Mouse (Mus musculus) kidney, embryonic 16.5 days (tissue): Measurements from ENCODE around the gene F11r. TPM values are rescaled to one million over a fixed set of nuclear protein-coding genes. Genes with fewer than 3 reads are reported as not detected.

ENCODE experiments used
- ATAC-seq: fragments of 200-750 bp; cut with Nextera tagmentation; 2 replicates; pipeline ENCODE4 v1.8.0; 2017; ENCODE audit warnings: moderate TSS enrichment; ENCODE audit not compliant: low FRiP score, low TSS enrichment
- H3K27ac ChIP-seq: fragments of 300-500 bp; sonication (generic); 2 replicates; pipeline ENCODE4 v1.5.1; 2014; ENCODE audit warnings: low read length
- H3K27me3 ChIP-seq: fragments of 300-500 bp; sonication (generic); 2 replicates; pipeline ENCODE4 v1.6.1; 2014; ENCODE audit warnings: low read length, control low read depth, mixed read lengths; ENCODE audit not compliant: insufficient read depth
- H3K36me3 ChIP-seq: fragments of 300-500 bp; sonication (generic); 2 replicates; pipeline ENCODE4 v1.6.1; 2014; ENCODE audit warnings: low read length, control low read depth, mixed read lengths; ENCODE audit not compliant: insufficient read depth
- H3K4me1 ChIP-seq: fragments of 300-500 bp; sonication (generic); 2 replicates; pipeline ENCODE4 v1.6.1; 2014; ENCODE audit warnings: low read length, control low read depth, mixed read lengths; ENCODE audit not compliant: insufficient read depth
- H3K4me2 ChIP-seq: fragments of 300-500 bp; sonication (generic); replicated peaks from 2 replicates; pipeline ENCODE4 v1.6.1; 2014; ENCODE audit warnings: low read depth, low read length
- H3K4me3 ChIP-seq: fragments of 300-500 bp; sonication (generic); 2 replicates; pipeline ENCODE4 v1.5.1; 2014; ENCODE audit warnings: mild to moderate bottlenecking, low read length
- H3K9ac ChIP-seq: fragments of 300-500 bp; sonication (generic); replicated peaks from 2 replicates; pipeline ENCODE4 v1.6.1; 2014; ENCODE audit warnings: low read length
- H3K9me3 ChIP-seq: fragments of 300-500 bp; sonication (generic); 2 replicates; pipeline ENCODE4 v1.6.1; 2016; ENCODE audit warnings: low read length, control low read depth
- WGBS: fragments of 180-500 bp; shearing (Covaris S2); extraction: QIAGEN DNeasy Blood & Tissue Kit; methylation state at CpG from one replicate; pipeline ENCODE4 v1.1.7; 2014; 5-methylcytosine and 5-hydroxymethylcytosine counted together
- polyA plus RNA-seq: library from polyadenylated mRNA; unstranded; fragments of >200 nt; fragmentation: Nextera tagmentation; extraction: Ambion mirVana; gene quantifications from 2 replicates; pipeline ENCODE4 v1.2.1, GENCODE M21; 2015

The F11r gene
- polyA plus RNA-seq, 1 experiment from 2014 or later: 156 TPM

GRCm38 (mm10) chr1:171435288-171435814 is 2.0 kb upstream of the F11r start:
- no peak for ATAC-seq
- Histone ChIP-seq H3K27me3 (no peaks in the 10 kb centered on the region), H3K4me1 (peaks cover 28% of the 10 kb centered on the region), H3K9me3 (no peaks in the 10 kb centered on the region), H3K4me3 (no peak overlapping the region), H3K4me2 (no peak overlapping the region), H3K27ac (no peak overlapping the region), H3K9ac (no peak overlapping the region), H3K36me3 (no peaks in the 10 kb centered on the region)
- 11% methylated on average over 7 of the region's 7 CpGs for WGBS

- no peak overlapping the region for H3K4me2 ChIP-seq
- WGBS: 66% methylated on average over 1 of the region's 1 CpGs
- no peaks in the 10 kb centered on the region for H3K27me3 ChIP-seq
- no peak overlapping the region for H3K4me3 ChIP-seq
- H3K9me3 ChIP-seq: no peaks in the 10 kb centered on the region
- H3K4me1 ChIP-seq: peaks cover 35% of the 10 kb centered on the region
- H3K9ac ChIP-seq: no peak overlapping the region
- H3K27ac ChIP-seq: no peak overlapping the region
- no peak for ATAC-seq
- no peaks in the 10 kb centered on the region for H3K36me3 ChIP-seq
Observed at GRCm38 (mm10) chr1:171435974-171436373, 1.4 kb upstream of the F11r start.

DNA sequence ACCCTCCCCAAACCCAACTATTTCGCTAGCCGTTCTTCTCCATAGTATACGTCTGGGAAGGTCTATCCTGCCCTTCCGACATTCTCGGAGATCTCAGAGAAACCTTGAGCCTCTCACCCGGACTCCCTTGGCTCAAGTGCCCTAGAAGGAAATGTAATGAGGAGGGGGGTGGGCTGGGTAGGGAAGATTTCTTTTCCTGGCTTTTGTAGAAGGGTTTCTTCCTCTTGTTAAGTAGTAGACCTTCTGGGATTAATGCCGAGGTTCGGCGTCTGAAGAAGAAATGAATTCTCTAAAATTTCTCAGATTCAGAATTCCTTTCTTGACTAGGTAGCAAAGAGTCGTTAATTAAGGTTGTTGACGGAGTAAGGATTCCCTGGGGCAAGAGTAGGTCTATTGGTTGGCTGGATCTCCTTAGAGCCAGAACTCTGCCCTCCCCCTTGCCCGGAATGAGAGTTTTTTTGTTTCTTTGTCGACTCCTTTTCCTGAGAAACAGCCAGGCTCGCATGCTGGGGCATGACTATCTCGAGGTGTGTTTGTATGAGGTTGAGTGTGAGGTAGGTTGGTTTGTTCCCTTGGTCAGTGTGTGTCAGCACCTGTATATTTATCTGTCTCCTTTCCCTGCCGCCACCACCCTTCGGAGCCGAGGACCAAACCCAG is 807 bp downstream of the F11r start:
- Histone ChIP-seq H3K4me2 (peak overlapping the region; percentile 77), H3K36me3 (no peaks in the 10 kb centered on the region), H3K4me1 (peaks cover 53% of the 10 kb centered on the region), H3K4me3 (peak overlapping the region; percentile 69), H3K27me3 (no peaks in the 10 kb centered on the region), H3K9me3 (no peaks in the 10 kb centered on the region), H3K27ac (peak overlapping the region; percentile 89), H3K9ac (peak overlapping the region; percentile 84)
- no peak for ATAC-seq
- WGBS: 2% methylated on average over 18 of the region's 18 CpGs

DNA sequence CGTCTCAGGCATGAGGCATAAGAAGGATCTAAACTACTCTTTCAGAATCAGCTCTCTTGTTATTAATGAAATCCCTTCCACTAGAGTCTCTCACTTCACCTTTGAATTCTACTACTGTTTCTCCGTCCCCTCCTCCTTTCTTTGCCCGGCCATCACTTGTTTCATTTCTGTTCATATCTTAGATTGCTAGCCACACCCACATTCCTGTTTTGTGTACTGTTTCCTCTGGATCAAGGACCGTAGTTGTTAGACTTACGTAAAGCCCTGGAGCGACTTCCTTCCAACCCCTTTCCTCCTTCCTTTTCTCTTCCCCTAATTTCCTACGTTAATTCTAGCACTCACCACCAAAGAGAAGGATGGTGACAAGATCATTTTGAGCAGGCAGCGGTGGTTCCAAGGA is 1.7 kb downstream of the F11r start:
- 12% methylated on average over 8 of the region's 8 CpGs for WGBS

GRCm38 (mm10) chr1:171440025-171440725 is 2.8 kb downstream of the F11r start:
- H3K36me3 ChIP-seq: peaks cover 9% of the 10 kb centered on the region; the same call in 1 of the 2 replicates
- H3K9me3 ChIP-seq: peaks cover 9% of the 10 kb centered on the region
- peak overlapping the region; percentile 84 for H3K9ac ChIP-seq
- WGBS: 1% methylated on average over 8 of the region's 9 CpGs
- no peaks in the 10 kb centered on the region for H3K27me3 ChIP-seq
- peak overlapping the region; percentile 77 for H3K4me2 ChIP-seq
- peak; percentile 75 for ATAC-seq
- peaks cover 51% of the 10 kb centered on the region for H3K4me1 ChIP-seq
- peak overlapping the region; percentile 89 for H3K27ac ChIP-seq
- H3K4me3 ChIP-seq: peak overlapping the region; percentile 69

More for the DNA sequence above, 1.7 kb downstream of the F11r start:
- H3K9ac ChIP-seq: peak overlapping the region; percentile 84
- H3K4me2 ChIP-seq: peak overlapping the region; percentile 77
- H3K27ac ChIP-seq: peak overlapping the region; percentile 89
- H3K27me3 ChIP-seq: no peaks in the 10 kb centered on the region
- no peak for ATAC-seq
- H3K9me3 ChIP-seq: peaks cover 7% of the 10 kb centered on the region
- peaks cover 8% of the 10 kb centered on the region; the same call in 1 of the 2 replicates for H3K36me3 ChIP-seq
- peaks cover 53% of the 10 kb centered on the region for H3K4me1 ChIP-seq
- peak overlapping the region; percentile 69 for H3K4me3 ChIP-seq

DNA sequence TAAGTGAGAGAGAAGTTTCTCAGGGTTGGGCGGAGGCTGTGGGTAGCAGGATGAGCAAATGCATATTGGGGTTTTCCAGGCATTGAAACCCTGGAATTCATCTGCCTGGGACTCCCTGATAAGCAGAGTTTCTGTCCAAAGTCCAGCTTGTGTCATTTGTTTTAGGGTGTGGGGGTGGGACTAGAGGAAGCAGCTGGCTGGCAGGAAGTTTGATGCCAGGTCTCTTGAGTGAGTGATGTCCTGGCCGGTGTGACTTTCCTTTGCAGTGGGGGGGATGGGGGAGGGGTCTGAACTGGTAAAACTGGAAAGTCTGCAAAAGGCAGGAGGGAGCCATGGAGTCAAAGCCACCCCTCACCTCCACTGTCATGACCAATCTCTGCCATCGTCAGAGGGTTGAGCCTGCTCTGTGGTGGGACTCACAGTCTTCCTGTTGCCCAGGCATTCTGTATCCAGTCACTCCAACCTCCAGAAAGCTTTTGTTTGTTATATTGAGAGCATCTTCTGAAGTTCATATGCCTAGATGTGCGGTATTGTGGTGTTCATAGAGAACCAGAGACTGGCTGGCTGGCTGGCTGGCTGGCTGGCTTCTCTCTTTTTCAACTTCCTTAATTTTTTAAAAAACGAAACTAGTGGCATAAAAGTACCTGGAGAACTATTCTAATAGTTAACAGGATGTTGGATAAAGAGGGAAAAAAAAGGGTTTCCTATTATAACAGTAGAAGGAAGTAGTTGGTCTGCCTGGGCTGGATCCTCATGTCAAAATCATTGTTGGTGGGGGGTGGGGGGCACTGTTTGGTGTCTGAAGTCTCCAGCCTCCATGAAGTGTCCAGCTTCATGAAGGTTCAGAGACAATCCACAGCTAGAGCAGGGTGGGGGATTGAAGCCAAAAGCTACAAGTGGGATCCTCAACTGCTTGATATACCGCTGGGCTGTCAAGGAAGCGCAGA is 4.4 kb downstream of the F11r start:
- peaks cover 46% of the 10 kb centered on the region for H3K4me1 ChIP-seq
- H3K4me2 ChIP-seq: peak overlapping the region; percentile 77
- peak overlapping the region; percentile 32 for H3K4me3 ChIP-seq
- peaks cover 9% of the 10 kb centered on the region for H3K9me3 ChIP-seq
- H3K27ac ChIP-seq: peak overlapping the region; percentile 89
- 0 out of 2 replicates have a peak, but pooled peaks have one; percentile 6 for ATAC-seq
- H3K27me3 ChIP-seq: no peaks in the 10 kb centered on the region
- peaks cover 16% of the 10 kb centered on the region; the same call in 1 of the 2 replicates for H3K36me3 ChIP-seq
- peak overlapping the region; percentile 55; the same call in 1 of the 2 replicates for H3K9ac ChIP-seq
- 42% methylated on average over 7 of the region's 7 CpGs for WGBS

GRCm38 (mm10) chr1:171442413-171442760 is 5.1 kb downstream of the F11r start:
- peak overlapping the region; percentile 3; the same call in 1 of the 2 replicates for H3K4me3 ChIP-seq
- peaks cover 9% of the 10 kb centered on the region for H3K9me3 ChIP-seq
- no peaks in the 10 kb centered on the region for H3K27me3 ChIP-seq
- H3K27ac ChIP-seq: peak overlapping the region; percentile 89
- ATAC-seq: no peak
- peak overlapping the region; percentile 77 for H3K4me2 ChIP-seq
- H3K4me1 ChIP-seq: peaks cover 48% of the 10 kb centered on the region
- 43% methylated on average over 8 of the region's 8 CpGs for WGBS
- peaks cover 16% of the 10 kb centered on the region; the same call in 1 of the 2 replicates for H3K36me3 ChIP-seq
- H3K9ac ChIP-seq: 0 out of 2 replicates have a peak overlapping the region, but pooled peaks have one; percentile 12

- peaks cover 9% of the 10 kb centered on the region for H3K9me3 ChIP-seq
- 72% methylated on average over 5 of the region's 5 CpGs for WGBS
- H3K27ac ChIP-seq: no peak overlapping the region
- H3K4me1 ChIP-seq: peaks cover 44% of the 10 kb centered on the region
- H3K9ac ChIP-seq: no peak overlapping the region
- H3K4me2 ChIP-seq: no peak overlapping the region
- H3K36me3 ChIP-seq: peaks cover 16% of the 10 kb centered on the region; the same call in 1 of the 2 replicates
- H3K27me3 ChIP-seq: no peaks in the 10 kb centered on the region
- ATAC-seq: no peak
- H3K4me3 ChIP-seq: no peak overlapping the region
Observed at GRCm38 (mm10) chr1:171445050-171445449, 7.7 kb downstream of the F11r start.

DNA sequence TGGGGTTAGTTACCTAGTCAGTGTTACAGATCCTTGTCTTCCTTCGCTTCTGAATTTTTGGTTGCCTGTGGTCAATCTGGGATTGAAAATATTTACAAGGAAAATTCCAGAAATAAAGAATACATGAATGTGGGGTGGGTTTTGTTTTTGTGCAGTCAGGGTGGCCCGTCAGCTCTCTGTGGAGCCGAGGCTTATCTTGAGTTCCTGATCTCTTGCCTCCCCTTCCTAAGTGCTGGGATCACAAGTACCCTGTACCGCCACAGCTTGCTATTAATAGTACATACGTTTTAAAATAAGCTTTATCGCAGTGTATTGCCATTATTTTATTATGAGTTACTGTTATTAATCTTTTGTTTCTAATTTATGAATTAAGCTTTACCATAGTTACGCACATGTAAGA is 9.5 kb downstream of the F11r start:
- 39% methylated on average over 7 of the region's 7 CpGs for WGBS
- Histone ChIP-seq H3K27ac (peak overlapping the region; percentile 27; the same call in 1 of the 2 replicates), H3K9me3 (peaks cover 9% of the 10 kb centered on the region), H3K36me3 (peaks cover 16% of the 10 kb centered on the region; the same call in 1 of the 2 replicates), H3K27me3 (no peaks in the 10 kb centered on the region), H3K4me1 (peaks cover 28% of the 10 kb centered on the region), H3K4me2 (0 out of 2 replicates have a peak overlapping the region, but pooled peaks have one; percentile 5), H3K9ac (no peak overlapping the region), H3K4me3 (no peak overlapping the region)
- ATAC-seq: no peak
